Mouse (Mus musculus): Measurements from ENCODE around the gene Cpne7. TPM values are rescaled to one million over a fixed set of nuclear protein-coding genes. Genes with fewer than 3 reads are reported as not detected.

The Cpne7 gene
- polyA plus RNA-seq (2014; fragmentation: Nextera tagmentation; extraction: Ambion mirVana), result 0.27 and 0.31 TPM in 2 replicates

DNA sequence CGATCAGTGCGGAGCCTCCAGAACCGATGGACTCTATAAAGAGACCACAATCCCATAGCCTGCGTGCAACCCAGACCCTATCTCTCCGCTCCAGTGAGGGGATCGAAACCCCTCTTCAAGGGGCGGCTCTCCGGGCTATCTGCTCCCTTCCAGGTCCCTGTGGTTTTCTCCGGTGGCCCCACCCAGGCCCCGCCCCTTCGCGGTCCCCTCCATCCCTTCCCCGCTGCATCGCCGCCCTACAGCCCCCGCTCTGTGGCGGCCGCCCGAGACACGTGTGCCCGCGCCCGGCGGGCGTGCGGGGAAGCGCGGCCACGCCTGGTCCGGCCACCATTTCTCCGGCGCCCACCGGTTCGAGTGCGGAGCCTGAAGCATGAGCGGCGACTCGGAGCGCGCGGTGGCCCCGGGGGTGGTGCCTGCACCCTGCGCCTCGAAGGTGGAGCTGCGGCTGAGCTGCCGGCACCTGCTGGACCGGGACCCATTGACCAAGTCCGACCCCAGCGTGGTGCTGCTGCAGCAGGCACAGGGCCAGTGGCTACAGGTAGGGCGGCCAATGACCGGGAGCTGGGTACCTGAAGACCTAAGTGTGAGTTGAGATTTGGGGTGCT is at the start of gene Cpne7:
Cpne7 (plus strand) TSS at position 248 of the 605 bp plus-strand sequence.
- WGBS (ENCODE audit: insufficient replicate concordance), result 2% methylated on average over 51 of the region's 51 CpGs
- Histone ChIP-seq H3K27ac (ENCODE audit: low read depth, low read length) (no peak within 1 kb of the TSS), H3K27me3 (ENCODE audit: control insufficient read depth, insufficient read depth, low read length) (peaks cover 44% of the 10 kb centered on the region), H3K9me3 (replicated peaks; ENCODE audit: control insufficient read depth, low read length) (no peaks in the 10 kb centered on the region), H3K4me2 (peak within 1 kb of the TSS; percentile 87), H3K4me1 (ENCODE audit: control insufficient read depth, insufficient read depth, low read length) (peaks cover 17% of the 10 kb centered on the region), H3K9ac (ENCODE audit: low read depth, low read length) (peak within 1 kb of the TSS; percentile 39), H3K4me3 (ENCODE audit: low read depth, low read length) (peak within 1 kb of the TSS; percentile 52), H3K36me3 (ENCODE audit: control insufficient read depth, insufficient read depth, low read length) (no peaks in the 10 kb centered on the region)
- ATAC-seq (replicated peaks; ENCODE audit: insufficient number of reproducible peaks, low FRiP score, low TSS enrichment), result peak; percentile 53; the same call in 1 of the 2 replicates

DNA sequence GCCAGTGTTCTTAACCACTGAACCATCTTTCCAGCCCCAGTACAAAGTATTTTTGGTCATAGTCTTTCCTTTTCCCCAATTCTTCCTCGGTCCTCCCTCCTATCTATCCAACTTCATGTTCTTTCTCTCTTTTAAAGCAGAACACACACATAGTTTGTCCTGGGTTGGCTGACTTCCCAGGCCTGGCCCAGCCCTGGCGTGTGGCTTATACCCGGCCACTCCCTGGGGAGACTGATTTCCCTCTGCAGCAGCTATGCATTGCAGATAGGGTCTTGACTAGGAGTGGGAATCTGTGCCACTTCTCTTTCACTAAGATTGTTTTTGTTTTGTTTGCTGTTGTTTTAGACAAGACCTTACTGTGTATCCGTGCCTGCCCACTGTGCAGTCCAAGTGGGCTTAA is 46.0 kb upstream of the Cpne7 start:
- ATAC-seq (replicated peaks; ENCODE audit: insufficient number of reproducible peaks, low FRiP score, low TSS enrichment), result no peak
- peaks cover 8% of the 10 kb centered on the region for H3K4me1 ChIP-seq (ENCODE audit: control insufficient read depth, insufficient read depth, low read length)
- no peak overlapping the region for H3K4me3 ChIP-seq (ENCODE audit: low read depth, low read length)
- no peaks in the 10 kb centered on the region for H3K9me3 ChIP-seq (replicated peaks; ENCODE audit: control insufficient read depth, low read length)
- H3K9ac ChIP-seq (ENCODE audit: low read depth, low read length), result no peak overlapping the region
- no peak overlapping the region for H3K27ac ChIP-seq (ENCODE audit: low read depth, low read length)
- WGBS (ENCODE audit: insufficient replicate concordance), result 69% methylated on average over 4 of the region's 4 CpGs
- no peaks in the 10 kb centered on the region for H3K27me3 ChIP-seq (ENCODE audit: control insufficient read depth, insufficient read depth, low read length)
- peaks cover 12% of the 10 kb centered on the region for H3K36me3 ChIP-seq (ENCODE audit: control insufficient read depth, insufficient read depth, low read length)
- no peak overlapping the region for H3K4me2 ChIP-seq

DNA sequence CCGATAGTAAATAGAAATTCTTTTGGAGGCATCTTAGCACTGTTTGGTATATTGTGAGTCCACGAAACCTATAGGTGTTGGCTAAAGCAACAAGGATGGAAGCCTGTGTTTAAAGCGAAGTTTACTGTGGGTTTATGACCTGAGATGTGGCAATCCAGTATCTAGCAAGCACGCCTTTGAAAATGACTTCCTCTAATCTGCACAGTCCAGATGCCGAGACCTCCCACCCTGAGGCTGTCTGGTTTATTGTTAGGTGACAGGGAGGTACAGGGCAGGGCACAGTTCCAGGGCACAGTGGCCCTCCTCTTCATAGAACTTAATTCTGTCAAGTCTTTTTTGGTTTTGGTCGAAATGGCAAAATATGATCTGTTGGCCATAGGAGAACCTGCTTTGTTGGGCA is 40.0 kb upstream of the Cpne7 start:
- Histone ChIP-seq H3K9me3 (replicated peaks; ENCODE audit: control insufficient read depth, low read length) (no peaks in the 10 kb centered on the region), H3K4me2 (no peak overlapping the region), H3K4me1 (ENCODE audit: control insufficient read depth, insufficient read depth, low read length) (no peaks in the 10 kb centered on the region), H3K27me3 (ENCODE audit: control insufficient read depth, insufficient read depth, low read length) (no peaks in the 10 kb centered on the region), H3K36me3 (ENCODE audit: control insufficient read depth, insufficient read depth, low read length) (peaks cover 33% of the 10 kb centered on the region), H3K27ac (ENCODE audit: low read depth, low read length) (no peak overlapping the region), H3K4me3 (ENCODE audit: low read depth, low read length) (no peak overlapping the region), H3K9ac (ENCODE audit: low read depth, low read length) (no peak overlapping the region)
- 70% methylated on average over 6 of the region's 6 CpGs for WGBS (ENCODE audit: insufficient replicate concordance)
- ATAC-seq (replicated peaks; ENCODE audit: insufficient number of reproducible peaks, low FRiP score, low TSS enrichment), result no peak

DNA sequence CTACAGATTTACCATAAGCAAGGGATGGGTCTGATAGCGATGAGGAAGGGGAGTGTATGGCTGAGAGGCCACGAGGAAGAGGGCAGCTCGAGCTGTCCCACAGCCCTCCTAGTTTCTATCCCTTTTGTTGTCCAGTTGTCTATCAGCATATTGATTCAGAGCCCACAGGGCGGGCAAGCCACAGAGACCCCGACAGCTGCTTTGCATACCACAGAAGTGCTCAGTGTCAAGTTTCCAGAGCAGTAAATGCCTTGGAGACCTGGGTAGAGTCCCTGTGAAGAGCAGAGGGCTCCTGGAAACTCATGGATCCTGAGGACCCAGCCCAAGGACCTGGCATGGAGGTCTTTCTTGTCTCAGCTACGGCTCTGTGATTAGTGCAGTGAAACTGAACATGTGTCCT is 34.2 kb upstream of the Cpne7 start:
- Histone ChIP-seq H3K4me1 (ENCODE audit: control insufficient read depth, insufficient read depth, low read length) (no peaks in the 10 kb centered on the region), H3K9me3 (replicated peaks; ENCODE audit: control insufficient read depth, low read length) (no peaks in the 10 kb centered on the region), H3K4me3 (ENCODE audit: low read depth, low read length) (no peak overlapping the region), H3K27ac (ENCODE audit: low read depth, low read length) (no peak overlapping the region), H3K4me2 (no peak overlapping the region), H3K36me3 (ENCODE audit: control insufficient read depth, insufficient read depth, low read length) (peaks cover 45% of the 10 kb centered on the region), H3K27me3 (ENCODE audit: control insufficient read depth, insufficient read depth, low read length) (no peaks in the 10 kb centered on the region), H3K9ac (ENCODE audit: low read depth, low read length) (no peak overlapping the region)
- 85% methylated on average over 6 of the region's 6 CpGs for WGBS (ENCODE audit: insufficient replicate concordance)
- ATAC-seq (replicated peaks; ENCODE audit: insufficient number of reproducible peaks, low FRiP score, low TSS enrichment), result no peak

DNA sequence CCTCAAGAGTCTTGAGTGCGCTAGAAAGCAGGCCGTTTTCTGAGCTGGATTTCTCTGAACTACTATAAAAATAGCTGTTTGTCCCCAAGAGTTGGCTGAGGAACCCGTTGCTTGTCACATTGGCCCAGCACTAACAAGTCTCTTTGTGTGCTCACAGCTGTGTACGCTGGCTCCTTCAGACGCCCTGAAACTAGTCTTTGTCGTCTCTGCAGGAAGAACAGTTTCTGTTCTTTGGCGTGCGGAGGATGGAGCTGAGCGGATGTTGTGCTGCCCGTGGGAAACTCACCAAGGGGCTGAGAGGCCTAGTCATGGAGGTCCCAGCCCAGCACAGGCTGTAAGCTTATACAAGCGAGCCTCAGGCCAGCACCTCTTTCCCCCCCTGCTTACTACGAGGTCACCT is 33.6 kb upstream of the Cpne7 start:
- Histone ChIP-seq H3K36me3 (ENCODE audit: control insufficient read depth, insufficient read depth, low read length) (peaks cover 43% of the 10 kb centered on the region), H3K9me3 (replicated peaks; ENCODE audit: control insufficient read depth, low read length) (no peaks in the 10 kb centered on the region), H3K27me3 (ENCODE audit: control insufficient read depth, insufficient read depth, low read length) (no peaks in the 10 kb centered on the region), H3K4me1 (ENCODE audit: control insufficient read depth, insufficient read depth, low read length) (no peaks in the 10 kb centered on the region), H3K9ac (ENCODE audit: low read depth, low read length) (no peak overlapping the region), H3K4me3 (ENCODE audit: low read depth, low read length) (no peak overlapping the region), H3K27ac (ENCODE audit: low read depth, low read length) (no peak overlapping the region), H3K4me2 (no peak overlapping the region)
- no peak for ATAC-seq (replicated peaks; ENCODE audit: insufficient number of reproducible peaks, low FRiP score, low TSS enrichment)
- WGBS (ENCODE audit: insufficient replicate concordance), result 90% methylated on average over 12 of the region's 12 CpGs

DNA sequence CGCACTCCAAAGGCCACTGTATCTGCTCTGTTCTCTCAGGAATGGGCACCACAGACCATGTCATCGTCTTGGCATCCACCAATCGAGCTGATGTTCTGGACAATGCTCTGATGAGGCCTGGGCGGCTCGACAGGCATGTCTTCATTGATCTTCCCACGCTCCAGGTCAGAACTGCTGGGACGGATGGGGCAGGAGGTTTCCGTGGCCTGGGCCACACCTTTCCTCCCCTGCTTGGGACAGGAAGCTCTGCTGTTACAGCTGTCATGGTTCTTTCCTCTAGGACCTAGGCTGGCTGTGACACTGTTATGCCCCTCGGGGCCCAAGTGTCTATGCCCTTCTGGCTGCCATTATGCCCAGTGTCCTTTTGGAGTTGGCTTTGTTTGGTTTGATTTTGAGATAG is 29.9 kb upstream of the Cpne7 start:
- no peak overlapping the region for H3K4me2 ChIP-seq
- H3K27ac ChIP-seq (ENCODE audit: low read depth, low read length), result no peak overlapping the region
- peaks cover 52% of the 10 kb centered on the region for H3K36me3 ChIP-seq (ENCODE audit: control insufficient read depth, insufficient read depth, low read length)
- H3K9me3 ChIP-seq (replicated peaks; ENCODE audit: control insufficient read depth, low read length), result no peaks in the 10 kb centered on the region
- no peak for ATAC-seq (replicated peaks; ENCODE audit: insufficient number of reproducible peaks, low FRiP score, low TSS enrichment)
- no peaks in the 10 kb centered on the region for H3K27me3 ChIP-seq (ENCODE audit: control insufficient read depth, insufficient read depth, low read length)
- no peaks in the 10 kb centered on the region for H3K4me1 ChIP-seq (ENCODE audit: control insufficient read depth, insufficient read depth, low read length)
- no peak overlapping the region for H3K9ac ChIP-seq (ENCODE audit: low read depth, low read length)
- WGBS (ENCODE audit: insufficient replicate concordance), result 86% methylated on average over 9 of the region's 9 CpGs
- H3K4me3 ChIP-seq (ENCODE audit: low read depth, low read length), result no peak overlapping the region

DNA sequence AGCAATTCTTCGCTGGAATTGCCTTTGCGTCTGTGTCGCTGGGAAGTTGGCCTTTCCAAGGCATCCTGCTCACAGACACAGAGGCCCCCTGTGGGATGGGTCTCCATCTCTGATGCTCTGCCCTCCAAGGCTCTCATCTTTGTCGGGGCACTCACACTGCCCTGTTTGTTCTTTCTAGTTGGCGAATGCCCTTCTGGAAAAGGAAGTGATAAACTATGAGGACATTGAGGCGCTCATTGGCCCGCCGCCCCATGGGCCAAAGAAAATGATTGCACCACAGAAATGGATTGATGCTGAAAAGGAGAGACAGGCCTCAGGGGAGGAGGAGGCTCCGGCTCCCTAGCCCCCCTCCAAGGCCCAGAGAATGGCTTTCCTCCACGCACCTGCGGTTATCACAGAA is 20.0 kb upstream of the Cpne7 start:
- no peak overlapping the region for H3K9ac ChIP-seq (ENCODE audit: low read depth, low read length)
- peaks cover 26% of the 10 kb centered on the region for H3K36me3 ChIP-seq (ENCODE audit: control insufficient read depth, insufficient read depth, low read length)
- H3K4me3 ChIP-seq (ENCODE audit: low read depth, low read length), result no peak overlapping the region
- no peak overlapping the region for H3K27ac ChIP-seq (ENCODE audit: low read depth, low read length)
- peaks cover 2% of the 10 kb centered on the region; the same call in 1 of the 2 replicates for H3K4me1 ChIP-seq (ENCODE audit: control insufficient read depth, insufficient read depth, low read length)
- H3K27me3 ChIP-seq (ENCODE audit: control insufficient read depth, insufficient read depth, low read length), result no peaks in the 10 kb centered on the region
- no peak overlapping the region for H3K4me2 ChIP-seq
- WGBS (ENCODE audit: insufficient replicate concordance), result 89% methylated on average over 11 of the region's 11 CpGs
- no peaks in the 10 kb centered on the region for H3K9me3 ChIP-seq (replicated peaks; ENCODE audit: control insufficient read depth, low read length)
- ATAC-seq (replicated peaks; ENCODE audit: insufficient number of reproducible peaks, low FRiP score, low TSS enrichment), result no peak

DNA sequence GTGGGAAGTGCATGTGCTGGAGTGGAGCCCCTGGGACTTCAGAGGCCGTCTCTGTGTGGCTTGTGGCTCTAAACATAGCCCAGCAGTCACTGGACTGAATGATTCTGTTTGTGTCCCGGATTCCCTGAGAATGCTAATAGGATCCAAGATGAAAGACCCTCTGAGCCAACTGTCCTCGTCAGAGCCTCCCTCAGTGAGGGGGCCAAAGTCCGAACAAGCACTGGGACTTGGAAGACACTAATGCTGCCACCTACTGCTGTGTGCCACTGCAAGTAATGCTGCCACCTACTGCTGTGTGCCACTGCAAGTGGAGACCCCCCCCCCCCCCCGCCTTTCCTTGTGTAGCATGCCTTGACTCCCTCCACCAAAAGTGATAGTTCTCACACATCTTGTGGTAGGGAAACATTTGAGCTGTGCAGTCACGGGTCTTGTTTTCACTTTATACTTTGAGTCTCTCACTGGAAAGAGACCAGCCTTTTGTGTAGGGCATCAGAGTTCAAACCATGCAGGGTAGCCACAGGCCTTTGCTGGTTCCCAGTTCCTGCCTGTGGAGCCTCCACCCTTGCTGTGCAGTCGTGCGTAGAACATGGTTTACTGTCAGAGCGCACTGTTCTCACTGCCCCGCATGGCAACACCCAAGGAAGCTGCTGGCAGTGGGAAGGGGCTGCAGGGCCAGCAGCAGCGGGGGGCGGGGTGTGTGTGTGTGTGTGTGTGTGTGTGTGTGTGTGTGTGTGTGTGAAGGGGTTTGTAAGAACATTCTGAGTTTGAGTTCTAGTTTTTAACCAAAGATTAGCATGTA is 19.2 kb upstream of the Cpne7 start:
- no peak overlapping the region for H3K4me2 ChIP-seq
- no peak for ATAC-seq (replicated peaks; ENCODE audit: insufficient number of reproducible peaks, low FRiP score, low TSS enrichment)
- no peak overlapping the region for H3K4me3 ChIP-seq (ENCODE audit: low read depth, low read length)
- H3K4me1 ChIP-seq (ENCODE audit: control insufficient read depth, insufficient read depth, low read length), result peaks cover 2% of the 10 kb centered on the region; the same call in 1 of the 2 replicates
- H3K27ac ChIP-seq (ENCODE audit: low read depth, low read length), result no peak overlapping the region
- WGBS (ENCODE audit: insufficient replicate concordance), result 81% methylated on average over 12 of the region's 12 CpGs
- no peak overlapping the region for H3K9ac ChIP-seq (ENCODE audit: low read depth, low read length)
- H3K36me3 ChIP-seq (ENCODE audit: control insufficient read depth, insufficient read depth, low read length), result peaks cover 26% of the 10 kb centered on the region
- H3K27me3 ChIP-seq (ENCODE audit: control insufficient read depth, insufficient read depth, low read length), result no peaks in the 10 kb centered on the region
- no peaks in the 10 kb centered on the region for H3K9me3 ChIP-seq (replicated peaks; ENCODE audit: control insufficient read depth, low read length)

Data from heart, embryonic 11.5 days (tissue).